Mouse (Mus musculus) brown adipose tissue, adult 24 weeks (tissue): ENCODE measurements around the gene Unc93a2. TPM values are rescaled to one million over a fixed set of nuclear protein-coding genes. Genes with fewer than 3 reads are reported as not detected.
"Not testable (repeated sequence)": the region's sequence is repeated elsewhere in the genome, so short reads cannot be mapped to it uniquely, and the experiment has no call there.

Experiments used
- H3K27ac ChIP-seq: fragments of 200-500 bp; replicated peaks from 2 replicates; pipeline ENCODE4 v1.5.1; 2012; ENCODE audit warnings: low read depth, mild to moderate bottlenecking, low read length
- H3K4me1 ChIP-seq: fragments of 200-500 bp; 2 replicates; pipeline ENCODE4 v1.6.1; 2012; ENCODE audit warnings: low read length, mixed read lengths; ENCODE audit not compliant: control insufficient read depth, insufficient read depth, insufficient read length
- H3K4me3 ChIP-seq: fragments of 200-500 bp; 2 replicates; pipeline ENCODE4 v1.5.1; 2012; ENCODE audit warnings: low read depth, mild to moderate bottlenecking, low read length, moderate library complexity; ENCODE audit not compliant: insufficient read depth
- polyA plus RNA-seq: library from polyadenylated mRNA; stranded (reverse); fragments of >200 nt; gene quantifications from 2 replicates; pipeline ENCODE4 v1.2.4, GENCODE M21; 2012; ENCODE audit not compliant: missing spikeins, insufficient read depth, insufficient read length

Unc93a2 gene
- not detected in 2 replicates for polyA plus RNA-seq

DNA sequence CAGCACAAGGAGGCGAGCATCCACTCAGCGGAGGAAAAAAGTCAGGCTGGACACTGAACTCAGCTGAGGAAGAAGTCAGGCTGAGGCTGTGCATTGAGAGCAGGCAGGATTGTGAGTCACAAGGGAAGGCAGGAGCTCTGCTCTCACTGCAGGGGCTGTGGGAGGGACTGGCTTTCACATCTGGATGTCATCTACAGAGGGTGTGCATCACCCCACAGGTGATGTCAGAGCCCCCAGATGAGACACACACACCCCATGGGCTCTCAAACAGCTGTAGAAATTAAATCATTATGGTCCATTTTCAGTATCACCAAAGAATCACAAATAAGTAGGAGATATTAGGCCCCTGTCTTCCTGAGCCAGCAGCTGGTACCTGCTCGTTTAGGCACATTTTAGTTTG lies at the start of gene Unc93a2:
Gene Unc93a2 (minus strand): TSS at position 101 of the 400 bp plus-strand sequence.
- H3K27ac ChIP-seq, H3K4me3 ChIP-seq, H3K4me1 ChIP-seq: not testable (repeated sequence)

DNA sequence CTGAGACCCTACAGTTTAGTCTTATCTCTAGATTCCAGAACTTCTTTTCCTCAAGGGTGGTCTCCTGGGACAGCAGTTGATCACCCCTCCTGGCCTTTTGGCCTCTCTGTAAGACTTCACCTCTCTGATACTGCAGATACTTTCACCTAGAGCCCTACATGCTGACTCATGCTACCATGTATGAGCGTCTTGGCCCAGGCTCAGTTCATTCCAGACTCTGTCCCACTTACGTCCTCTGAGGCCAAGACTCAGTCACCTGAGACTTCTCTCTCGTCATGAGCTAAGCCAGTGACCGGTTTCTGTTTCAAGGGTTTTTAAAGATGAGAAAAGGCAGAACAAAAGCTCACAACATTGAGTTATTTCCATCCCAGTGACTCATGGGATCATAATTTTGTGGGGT lies 48.9 kb upstream of the Unc93a2 start:
- H3K27ac ChIP-seq, H3K4me1 ChIP-seq, H3K4me3 ChIP-seq: not testable (repeated sequence)

DNA sequence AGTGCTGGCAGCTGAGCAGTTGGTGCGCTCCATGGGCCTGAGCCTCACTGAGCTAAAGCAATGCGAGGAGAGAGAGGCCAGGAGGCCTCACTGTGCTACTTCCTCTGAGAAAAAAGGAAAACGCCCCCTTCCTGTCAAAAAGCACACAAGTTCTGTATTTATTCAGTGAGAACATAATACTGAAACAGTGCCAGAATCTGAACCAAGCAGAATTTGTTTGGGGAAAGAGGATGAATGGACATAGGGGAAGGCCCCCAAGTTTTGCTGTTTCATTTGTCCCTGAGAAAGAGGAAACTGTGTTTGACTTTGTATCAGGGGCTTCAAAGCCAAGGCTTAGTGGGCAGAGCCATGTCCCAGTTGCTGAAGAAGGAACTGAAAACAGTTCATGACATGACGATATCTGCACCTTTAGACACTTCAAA lies 45.0 kb upstream of the Unc93a2 start:
- H3K4me1 ChIP-seq, H3K4me3 ChIP-seq, H3K27ac ChIP-seq: not testable (repeated sequence)

GRCm38 (mm10) chr17:7420191-7420973 lies 35.1 kb upstream of the Unc93a2 start:
- not testable (repeated sequence) for H3K27ac ChIP-seq, H3K4me3 ChIP-seq, H3K4me1 ChIP-seq

- H3K4me3 ChIP-seq, H3K27ac ChIP-seq, H3K4me1 ChIP-seq: not testable (repeated sequence)
Observed at GRCm38 (mm10) chr17:7414601-7415310, 29.5 kb upstream of the Unc93a2 start.

DNA sequence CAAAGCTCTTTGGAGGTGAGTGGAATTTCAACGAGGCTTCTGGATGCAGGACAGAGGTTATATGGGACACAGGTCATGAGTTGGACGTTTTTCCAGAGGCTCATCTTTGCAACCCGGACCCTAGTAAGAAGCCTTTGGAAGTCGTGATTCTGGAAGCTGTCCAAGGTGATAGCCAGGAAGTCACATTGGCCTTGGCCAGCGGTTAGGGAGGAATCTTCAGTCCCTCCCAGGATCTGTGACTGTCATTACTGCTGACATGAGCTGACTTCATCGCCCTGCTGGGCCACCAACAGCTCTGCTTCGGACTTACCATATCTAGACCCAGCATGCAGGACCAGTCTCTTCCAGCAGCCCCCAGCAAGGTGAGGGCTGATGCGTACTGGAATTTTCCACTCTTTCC lies 28.1 kb upstream of the Unc93a2 start:
- H3K4me3 ChIP-seq, H3K27ac ChIP-seq, H3K4me1 ChIP-seq: not testable (repeated sequence)

DNA sequence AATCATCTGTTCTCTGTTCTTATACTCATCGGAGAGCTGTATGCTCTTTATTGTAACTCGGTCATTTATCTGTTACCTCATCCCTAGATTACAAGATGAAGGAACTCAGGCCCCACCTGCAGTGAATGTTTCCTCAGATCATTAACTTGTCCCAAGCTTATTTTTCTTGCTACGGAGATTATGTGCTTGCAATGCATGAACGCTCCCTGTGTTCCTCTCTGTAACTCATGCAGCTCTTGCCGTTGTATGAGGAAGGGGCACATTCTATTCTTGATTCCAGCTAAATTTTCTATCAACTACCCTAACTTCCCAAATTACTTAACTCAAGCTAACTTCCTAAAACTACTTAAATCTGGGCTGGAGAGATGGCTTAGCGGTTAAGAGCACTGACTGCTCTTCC lies 14.5 kb upstream of the Unc93a2 start:
- H3K27ac ChIP-seq, H3K4me1 ChIP-seq, H3K4me3 ChIP-seq: not testable (repeated sequence)

GRCm38 (mm10) chr17:7398198-7398847 lies 13.1 kb upstream of the Unc93a2 start:
- not testable (repeated sequence) for H3K4me1 ChIP-seq, H3K27ac ChIP-seq, H3K4me3 ChIP-seq

DNA sequence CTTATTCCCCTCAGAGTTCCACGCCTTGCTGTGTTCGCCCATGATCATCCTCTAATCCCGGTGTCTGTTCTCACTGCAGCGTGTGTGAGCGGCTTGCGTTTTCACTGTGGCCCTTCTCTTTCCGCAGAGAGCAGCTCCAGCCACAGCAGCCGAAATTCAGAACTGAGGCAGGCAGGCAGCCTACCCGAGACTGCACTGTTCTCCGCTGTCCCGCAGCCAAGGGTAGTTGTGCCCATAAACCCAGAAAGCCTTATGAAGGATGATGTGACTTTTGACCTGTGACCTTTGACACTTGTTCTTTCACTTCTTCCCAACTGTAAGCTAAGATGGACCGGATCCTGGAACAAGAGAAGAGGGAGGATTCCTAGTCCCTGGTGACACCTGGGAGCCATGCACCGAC lies 11.8 kb upstream of the Unc93a2 start:
- H3K4me1 ChIP-seq, H3K4me3 ChIP-seq, H3K27ac ChIP-seq: not testable (repeated sequence)

DNA sequence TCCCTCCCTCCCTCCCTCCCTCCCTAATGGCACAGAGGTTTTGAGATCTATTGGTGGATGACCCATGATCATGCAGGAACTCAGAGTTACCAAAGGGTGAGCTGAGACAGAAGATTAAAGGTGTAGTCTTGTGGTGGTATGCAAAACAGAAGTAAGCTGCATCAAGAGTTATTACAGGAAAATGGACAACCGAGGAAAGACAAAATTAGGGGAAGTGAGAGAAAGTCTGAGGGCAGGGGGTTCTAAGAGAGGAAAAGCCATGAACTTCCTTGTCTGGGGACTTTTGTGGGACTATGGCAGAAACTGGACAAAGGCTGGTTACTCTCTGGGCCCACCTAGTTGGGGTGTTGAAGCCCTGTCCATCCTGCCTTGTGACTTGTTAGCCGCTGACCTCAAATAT lies 11.0 kb upstream of the Unc93a2 start:
- H3K27ac ChIP-seq, H3K4me3 ChIP-seq: not testable (repeated sequence)

DNA sequence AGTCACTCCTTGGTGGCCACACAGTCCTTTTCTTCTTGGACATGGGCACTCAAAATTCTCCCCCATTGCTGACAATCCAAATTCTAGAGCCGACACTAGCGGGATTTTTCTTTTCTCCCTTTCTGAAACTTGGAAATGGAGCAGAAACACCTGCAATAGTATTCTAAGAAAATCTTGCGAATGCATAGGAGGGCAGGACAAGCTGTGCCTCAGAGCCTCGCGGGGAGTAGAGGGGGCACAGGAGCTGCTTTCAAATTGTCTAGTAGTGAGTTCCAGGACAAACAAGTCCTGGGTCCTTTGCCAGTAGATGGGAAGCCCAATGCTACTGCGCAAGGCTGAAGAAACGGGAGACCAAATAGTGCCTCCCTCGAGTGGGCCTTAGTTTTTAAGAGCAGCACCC lies 10.4 kb upstream of the Unc93a2 start:
- H3K4me3 ChIP-seq, H3K4me1 ChIP-seq, H3K27ac ChIP-seq: not testable (repeated sequence)

More for the DNA sequence above, 11.0 kb upstream of the Unc93a2 start:
- H3K4me1 ChIP-seq: not testable (repeated sequence)

DNA sequence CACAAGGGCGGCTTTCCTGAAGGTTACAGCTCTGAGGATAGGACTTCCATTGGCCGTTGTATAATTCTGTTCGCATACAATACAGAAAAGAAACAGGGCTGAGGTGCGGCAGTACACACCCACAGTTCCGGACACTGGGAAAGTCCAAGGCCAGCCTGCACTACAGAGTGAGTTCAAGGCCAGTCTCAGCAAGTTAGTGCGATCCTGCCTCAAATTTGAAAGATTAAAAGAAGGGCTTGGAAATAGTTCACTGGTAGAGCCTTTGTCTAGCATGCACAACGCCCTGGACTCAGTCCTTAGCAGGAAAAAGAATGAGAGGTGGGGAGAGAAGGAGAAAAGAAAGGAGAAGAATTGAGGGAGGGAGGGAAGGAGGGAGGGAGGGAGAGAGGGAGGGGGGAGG lies 9.9 kb upstream of the Unc93a2 start:
- H3K27ac ChIP-seq, H3K4me1 ChIP-seq, H3K4me3 ChIP-seq: not testable (repeated sequence)

DNA sequence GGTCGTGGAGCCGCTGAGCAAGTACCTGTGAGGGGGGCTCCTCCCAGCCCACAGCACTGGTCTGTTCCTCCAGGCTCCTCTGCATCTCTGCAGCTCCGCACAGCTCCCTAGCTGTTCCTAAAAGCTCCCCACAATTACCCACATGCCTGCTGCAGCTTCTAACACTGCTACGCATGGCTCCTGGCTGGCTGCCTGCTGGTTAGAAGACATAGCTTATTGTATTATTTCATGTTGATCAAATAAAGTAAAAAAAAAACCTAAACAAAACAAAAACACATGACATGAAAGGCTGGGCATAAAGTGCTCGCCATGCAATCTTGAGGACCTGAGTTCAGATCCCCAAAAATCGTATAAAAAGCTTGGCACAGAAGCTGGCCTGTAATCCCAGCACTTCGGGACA lies 4.6 kb upstream of the Unc93a2 start:
- not testable (repeated sequence) for H3K27ac ChIP-seq, H3K4me3 ChIP-seq

DNA sequence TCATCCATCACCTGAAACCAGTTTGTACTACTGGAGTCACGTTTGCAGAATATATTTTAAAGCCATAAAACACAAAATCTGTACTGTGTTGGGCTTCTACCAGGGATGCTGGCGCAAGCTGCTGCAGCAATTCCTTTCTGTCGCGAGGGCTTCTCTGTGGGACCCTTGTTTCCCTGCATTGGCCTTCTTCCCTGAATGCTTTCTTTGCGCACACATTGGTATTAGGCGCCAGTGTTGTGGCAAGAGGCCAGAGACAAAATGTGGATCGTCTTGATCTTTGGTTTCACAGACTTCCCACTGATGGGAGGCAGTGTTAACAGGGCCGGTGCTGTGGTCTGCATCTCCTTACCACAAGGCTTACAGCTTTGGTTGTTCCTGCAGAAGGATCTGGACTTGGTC lies 3.7 kb upstream of the Unc93a2 start:
- not testable (repeated sequence) for H3K4me1 ChIP-seq, H3K4me3 ChIP-seq

More for the DNA sequence above, 4.6 kb upstream of the Unc93a2 start:
- H3K4me1 ChIP-seq: not testable (repeated sequence)

DNA sequence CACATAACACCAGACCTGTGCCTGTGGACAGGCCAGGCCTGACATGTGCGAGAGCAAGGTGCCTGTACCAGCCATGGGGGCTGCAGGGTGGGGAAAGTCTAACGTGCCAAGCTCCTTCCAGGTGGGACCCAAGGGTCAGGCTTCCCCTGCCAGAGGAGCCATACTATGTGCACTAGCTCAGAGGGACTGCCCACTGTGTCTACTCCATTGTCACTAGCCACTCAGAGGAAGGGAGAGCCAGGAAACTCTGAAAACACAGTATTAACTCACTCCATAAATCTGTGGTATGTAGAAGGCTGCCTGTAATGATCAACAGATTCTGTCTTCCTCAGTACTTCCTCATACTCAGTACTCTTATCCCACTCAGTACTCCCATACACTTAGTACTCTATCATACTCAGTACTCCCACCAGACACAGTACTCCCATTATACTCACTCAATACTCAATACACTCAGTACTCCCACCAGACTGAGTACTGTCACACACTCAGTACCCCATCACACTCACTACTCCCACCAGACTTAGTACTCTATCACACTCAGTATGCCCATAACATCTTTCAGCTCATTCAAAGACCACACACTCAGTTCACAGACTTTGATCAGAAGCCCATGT lies 3.2 kb upstream of the Unc93a2 start:
- H3K4me1 ChIP-seq, H3K27ac ChIP-seq, H3K4me3 ChIP-seq: not testable (repeated sequence)

More for the DNA sequence above, 3.7 kb upstream of the Unc93a2 start:
- H3K27ac ChIP-seq: not testable (repeated sequence)
